Mouse (Mus musculus) granulocyte monocyte progenitor cell, adult 5-6 weeks (primary cell): ENCODE data around the gene Mfap2. TPM values are rescaled to one million over a fixed set of nuclear protein-coding genes. Genes with fewer than 3 reads are reported as not detected.

Source experiments
- ATAC-seq: replicated peaks from 2 replicates; pipeline ENCODE4 v1.8.0; 2016; ENCODE audit warnings: mild to moderate bottlenecking, moderate TSS enrichment, inconsistent platforms; ENCODE audit not compliant: poor library complexity, severe bottlenecking
- total RNA-seq, 2 experiments: library from RNA; stranded (forward) in 1 of 2; stranded (reverse) in 1 of 2; fragments of 200-712, 200-1000 nt in 1 of 2; fragments of >200 nt in 1 of 2; fragmentation: Nextera tagmentation in 1 of 2; gene quantifications; 2 replicates each; pipeline ENCODE4 v1.2.3; 2014 to 2017

Gene Mfap2
- total RNA-seq, 2 experiments from 2014 or later = not detected

- no peak for ATAC-seq
Observed at GRCm38 (mm10) chr4:141064104-141064659, 54.0 kb downstream of the Mfap2 start.

- peak; percentile 47 for ATAC-seq
Observed at GRCm38 (mm10) chr4:141065123-141065522, 54.9 kb downstream of the Mfap2 start.

Other genes with a start within 250 kb of the Mfap2 start
- 2.8 and 7.9 TPM in 2 replicates for gene Padi4, start 236.2 kb upstream of the Mfap2 start, total RNA-seq (2014; fragmentation: Nextera tagmentation)
- 5.1 and 6.4 TPM in 2 replicates for gene Padi4, start 236.2 kb upstream of the Mfap2 start, total RNA-seq (2017)
- gene Padi3, start 199.8 kb upstream of the Mfap2 start, total RNA-seq (2014; fragmentation: Nextera tagmentation) = 0.19 and 0.21 TPM in 2 replicates
- 0.04 TPM in 1 of 2 replicates, not detected in the other for gene Padi3, start 199.8 kb upstream of the Mfap2 start, total RNA-seq (2017)
- not detected in 2 replicates for gene Padi1, start 164.6 kb upstream of the Mfap2 start, total RNA-seq (2014; fragmentation: Nextera tagmentation)
- gene Padi1, start 164.6 kb upstream of the Mfap2 start, total RNA-seq (2017) = not detected in 2 replicates
- gene Padi2, start 104.1 kb upstream of the Mfap2 start, total RNA-seq (2014; fragmentation: Nextera tagmentation) = 13.1 TPM in 2 replicates
- gene Padi2, start 104.1 kb upstream of the Mfap2 start, total RNA-seq (2017) = 4.0 and 6.6 TPM in 2 replicates
- gene Sdhb, start 49.2 kb upstream of the Mfap2 start, total RNA-seq (2014; fragmentation: Nextera tagmentation) = 143 and 167 TPM in 2 replicates
- 116 and 142 TPM in 2 replicates for gene Sdhb, start 49.2 kb upstream of the Mfap2 start, total RNA-seq (2017)
- 30.0 and 30.5 TPM in 2 replicates for gene Atp13a2, start 23.5 kb upstream of the Mfap2 start, total RNA-seq (2014; fragmentation: Nextera tagmentation)
- gene Atp13a2, start 23.5 kb upstream of the Mfap2 start, total RNA-seq (2017) = 14.5 and 23.6 TPM in 2 replicates
- 6.4 and 8.0 TPM in 2 replicates for gene Crocc, start 50.1 kb downstream of the Mfap2 start, total RNA-seq (2014; fragmentation: Nextera tagmentation)
- 6.5 and 7.0 TPM in 2 replicates for gene Crocc, start 50.1 kb downstream of the Mfap2 start, total RNA-seq (2017)
- gene Necap2, start 67.9 kb downstream of the Mfap2 start, total RNA-seq (2014; fragmentation: Nextera tagmentation) = 30.6 and 52.4 TPM in 2 replicates
- gene Necap2, start 67.9 kb downstream of the Mfap2 start, total RNA-seq (2017) = 45.5 and 54.2 TPM in 2 replicates
- gene Spata21, start 77.9 kb downstream of the Mfap2 start, total RNA-seq (2014; fragmentation: Nextera tagmentation) = not detected in 2 replicates
- not detected in 2 replicates for gene Spata21, start 77.9 kb downstream of the Mfap2 start, total RNA-seq (2017)
- 41.1 and 54.8 TPM in 2 replicates for gene Szrd1, start 129.4 kb downstream of the Mfap2 start, total RNA-seq (2014; fragmentation: Nextera tagmentation)
- 58.0 and 63.0 TPM in 2 replicates for gene Szrd1, start 129.4 kb downstream of the Mfap2 start, total RNA-seq (2017)
- 16.5 and 18.6 TPM in 2 replicates for gene Fbxo42, start 137.5 kb downstream of the Mfap2 start, total RNA-seq (2014; fragmentation: Nextera tagmentation)
- gene Fbxo42, start 137.5 kb downstream of the Mfap2 start, total RNA-seq (2017) = 7.2 and 7.8 TPM in 2 replicates
- 1.4 and 1.8 TPM in 2 replicates for gene Rsg1, start 203.5 kb downstream of the Mfap2 start, total RNA-seq (2014; fragmentation: Nextera tagmentation)
- 1.4 and 2.6 TPM in 2 replicates for gene Rsg1, start 203.5 kb downstream of the Mfap2 start, total RNA-seq (2017)
- not detected in 2 replicates for gene Arhgef19, start 229.1 kb downstream of the Mfap2 start, total RNA-seq (2014; fragmentation: Nextera tagmentation)
- not detected in 2 replicates for gene Arhgef19, start 229.1 kb downstream of the Mfap2 start, total RNA-seq (2017)